8 mouse cellular contexts compared by ENCODE assay signal in the genomic region with DNA sequence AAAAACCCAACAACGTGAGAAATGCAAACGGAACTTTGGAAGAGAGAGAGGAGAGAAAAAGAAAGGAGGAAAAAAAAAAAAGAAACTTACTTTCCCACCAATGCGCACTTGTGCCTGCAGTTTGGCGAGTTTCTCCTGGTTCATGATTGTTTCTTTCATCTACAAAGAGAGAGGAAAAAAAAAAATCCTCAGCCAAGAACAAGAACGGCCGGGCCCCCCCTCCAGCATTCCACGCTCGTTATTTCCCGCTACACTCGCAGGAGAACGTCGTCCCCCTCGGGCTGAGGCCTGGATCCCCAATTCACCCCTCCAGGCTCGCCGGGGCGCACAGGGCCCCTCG. TPM values are rescaled to one million over a fixed set of nuclear protein-coding genes. Genes with fewer than 3 reads are reported as not detected.
DNase-seq lines count a peak whose midpoint lies in the region; ATAC-seq and TF ChIP-seq lines count a peak whose summit lies in the region.

No protein-coding gene starts in this region.

- H3K36me3 ChIP-seq in heart, embryonic 16.5 days (ENCODE audit: control insufficient read depth, insufficient read depth) = peaks cover 22% of the 10 kb centered on the region
- peaks cover 21% of the 10 kb centered on the region for H3K36me3 ChIP-seq in ES-E14 (ENCODE audit: control insufficient read depth, insufficient read depth, low read length, poor library complexity, severe bottlenecking)
- peaks cover 32% of the 10 kb centered on the region for H3K36me3 ChIP-seq in forebrain, embryonic 15.5 days
- H3K36me3 ChIP-seq in liver, postnatal 0 days (replicated peaks; ENCODE audit: insufficient read depth, low read length) = peaks cover 30% of the 10 kb centered on the region

- H3K27me3 ChIP-seq in heart, embryonic 16.5 days (ENCODE audit: control insufficient read depth, insufficient read depth, low read length) = no peaks in the 10 kb centered on the region
- no peaks in the 10 kb centered on the region for H3K27me3 ChIP-seq in forebrain, embryonic 15.5 days
- H3K27me3 ChIP-seq in liver, postnatal 0 days (ENCODE audit: insufficient read depth, low read length) = no peaks in the 10 kb centered on the region

- H3K4me1 ChIP-seq in heart, embryonic 16.5 days (ENCODE audit: control insufficient read depth, insufficient read depth, low read length) = peaks cover 19% of the 10 kb centered on the region
- H3K4me1 ChIP-seq in ES-E14 (ENCODE audit: control insufficient read depth in 2 of 2, insufficient read depth in 2 of 2, low read length in 2 of 2, poor library complexity in 1 of 2) = peaks cover 2 to 11% of the 10 kb centered on the region in 2 experiments; a peak in 1 of 4 replicates
- H3K4me1 ChIP-seq in forebrain, embryonic 15.5 days = peaks cover 26% of the 10 kb centered on the region
- H3K4me1 ChIP-seq in liver, postnatal 0 days (ENCODE audit: insufficient read depth) = peaks cover 19% of the 10 kb centered on the region

- TF ChIP-seq EP300 in liver, postnatal 0 days (IDR thresholded peaks at IDR 0.05; ENCODE audit: low read depth) = no peak

- peak overlapping the region; percentile 84 for H3K4me3 ChIP-seq in heart, embryonic 16.5 days (ENCODE audit: low read length)
- H3K4me3 ChIP-seq in ES-E14 (ENCODE audit: insufficient read depth in 1 of 2, low read depth in 1 of 2, low read length in 2 of 2, poor library complexity in 1 of 2, severe bottlenecking in 1 of 2) = peak overlapping the region; percentile 87 to 94
- H3K4me3 ChIP-seq in forebrain, embryonic 15.5 days = peak overlapping the region; percentile 98
- peak overlapping the region; percentile 99 for H3K4me3 ChIP-seq in liver, postnatal 0 days (ENCODE audit: low read depth, low read length)

- TF ChIP-seq CTCF in liver, postnatal 0 days (IDR thresholded peaks at IDR 0.05; ENCODE audit: low read depth) = no peak

- under 1% methylated on average over 17 of the region's 17 CpGs for WGBS in heart, embryonic 16.5 days
- WGBS in forebrain, embryonic 15.5 days = under 1% methylated on average over 17 of the region's 17 CpGs
- under 1% methylated on average over 16 of the region's 17 CpGs for WGBS in liver, postnatal 0 days (ENCODE audit: insufficient replicate concordance)

- H3K4me2 ChIP-seq in heart, embryonic 16.5 days (ENCODE audit: low read depth, low read length) = peak overlapping the region; percentile 84
- peak overlapping the region; percentile 72 for H3K4me2 ChIP-seq in forebrain, embryonic 15.5 days (replicated peaks)
- peak overlapping the region; percentile 83 for H3K4me2 ChIP-seq in liver, postnatal 0 days (ENCODE audit: low read depth, low read length)

- DNase-seq in heart, adult 18-20 months = no peak
- DNase-seq in ES-E14 (ENCODE audit: low read depth, low spot score) = no peak
- DNase-seq in liver, postnatal 0 days = no peak
- no peak for DNase-seq in left cerebral cortex, postnatal 25 days (ENCODE audit: low spot score in 2 of 2)
- no peak for DNase-seq in gastrocnemius, postnatal 14 days
- no peak for DNase-seq in adrenal gland, postnatal 10 days

- intact Hi-C loops in left cerebral cortex, postnatal 25 days (cut with DNase I) = loop anchor here (5.0 to 10.0 kb wide), 2 partner anchors 54 to 409 kb away; a partner anchor contains a TSS
- intact Hi-C loops in gastrocnemius, postnatal 14 days (cut with DNase I; ENCODE audit: low total_unique reads) = no loop called here

- peak overlapping the region; percentile 90 for H3K27ac ChIP-seq in heart, embryonic 16.5 days (ENCODE audit: low read length)
- H3K27ac ChIP-seq in ES-E14 (ENCODE audit: insufficient read depth, low read depth, low read length, poor library complexity, severe bottlenecking) = peak overlapping the region; percentile 83
- H3K27ac ChIP-seq in forebrain, embryonic 15.5 days (replicated peaks) = peak overlapping the region; percentile 91
- H3K27ac ChIP-seq in liver, postnatal 0 days (ENCODE audit: low read depth) = peak overlapping the region; percentile 95

- in situ Hi-C loops in ES-E14 (cut with MboI; ENCODE audit: low sequenced_read_pairs in 2 of 2, unreplicated experiment in 2 of 2) = no loop called here

- no peak; the same call in 1 of the 2 replicates for ATAC-seq in heart, embryonic 16.5 days (replicated peaks; ENCODE audit: extremely low read depth, insufficient read depth, low FRiP score)
- no peak for ATAC-seq in forebrain, embryonic 15.5 days (replicated peaks)
- no peak for ATAC-seq in liver, postnatal 0 days

- no peaks in the 10 kb centered on the region for H3K9me3 ChIP-seq in heart, embryonic 16.5 days (replicated peaks; ENCODE audit: control insufficient read depth, low read length)
- no peaks in the 10 kb centered on the region for H3K9me3 ChIP-seq in ES-E14 (ENCODE audit: control insufficient read depth, insufficient read depth, low read depth, low read length)
- H3K9me3 ChIP-seq in forebrain, embryonic 15.5 days = no peaks in the 10 kb centered on the region
- H3K9me3 ChIP-seq in liver, postnatal 0 days (ENCODE audit: low read length) = no peaks in the 10 kb centered on the region

- peak overlapping the region; percentile 99 for H3K9ac ChIP-seq in heart, embryonic 16.5 days (ENCODE audit: low read length)
- H3K9ac ChIP-seq in ES-E14 (ENCODE audit: insufficient read depth, low read depth, low read length, poor library complexity, severe bottlenecking) = peak overlapping the region; percentile 97
- H3K9ac ChIP-seq in forebrain, embryonic 15.5 days (replicated peaks) = peak overlapping the region; percentile 97
- peak overlapping the region; percentile 98 for H3K9ac ChIP-seq in liver, postnatal 0 days (replicated peaks)

TF ChIP-seq in ES-E14, 5 proteins besides CTCF, POLR2A, EP300 and RAD21:
- TF ChIP-seq ZNF384 (IDR thresholded peaks at IDR 0.05; ENCODE audit: low read depth, low read length) (peak; percentile 84), CHD2 (IDR thresholded peaks at IDR 0.05; ENCODE audit: low read depth, low read length) (no peak), ZC3H11A (IDR thresholded peaks at IDR 0.05; ENCODE audit: borderline replicate concordance, low read depth, low read length) (no peak)

RNA-seq across cellular contexts. Expression of a gene that starts 0.7 kb away (rescaled TPM):
- polyA plus RNA-seq in heart, embryonic 16.5 days (2015; fragmentation: Nextera tagmentation; extraction: Ambion mirVana) = 361 and 369 TPM in 2 replicates
- total RNA-seq in heart, adult 18-20 months (2021) = 100 to 1,000 TPM; 195 to 218 TPM
- 742 and 844 TPM in 2 replicates for total RNA-seq in ES-E14 (2012; rRNA removed)
- 585 and 597 TPM in 2 replicates for polyA plus RNA-seq in forebrain, embryonic 15.5 days (2015; fragmentation: Nextera tagmentation; extraction: Ambion mirVana)
- 306 and 312 TPM in 2 replicates for polyA plus RNA-seq in liver, postnatal 0 days (2015; fragmentation: Nextera tagmentation; extraction: Ambion mirVana)
- total RNA-seq in left cerebral cortex, postnatal 25 days (2021) = 100 to 1,000 TPM; 173 TPM
- total RNA-seq in gastrocnemius, postnatal 14 days (2021) = 100 to 1,000 TPM; 243 to 260 TPM
- 100 to 1,000 TPM; 361 to 381 TPM for total RNA-seq in adrenal gland, postnatal 10 days (2021)

RNA-seq across cellular contexts. Expression of a gene that starts 36.4 kb away (rescaled TPM):
- not detected in 2 replicates for polyA plus RNA-seq in heart, embryonic 16.5 days (2015; fragmentation: Nextera tagmentation; extraction: Ambion mirVana)
- total RNA-seq in heart, adult 18-20 months (2021) = not detected
- total RNA-seq in ES-E14 (2012; rRNA removed) = not detected in 2 replicates
- not detected in 2 replicates for polyA plus RNA-seq in forebrain, embryonic 15.5 days (2015; fragmentation: Nextera tagmentation; extraction: Ambion mirVana)
- polyA plus RNA-seq in liver, postnatal 0 days (2015; fragmentation: Nextera tagmentation; extraction: Ambion mirVana) = not detected in 2 replicates
- total RNA-seq in left cerebral cortex, postnatal 25 days (2021) = not detected
- total RNA-seq in gastrocnemius, postnatal 14 days (2021) = not detected
- total RNA-seq in adrenal gland, postnatal 10 days (2021) = not detected

RNA-seq across cellular contexts. Expression of a gene that starts 37.9 kb away (rescaled TPM):
- not detected in 2 replicates for polyA plus RNA-seq in heart, embryonic 16.5 days (2015; fragmentation: Nextera tagmentation; extraction: Ambion mirVana)
- total RNA-seq in heart, adult 18-20 months (2021) = under 1 TPM; 0.05 to 0.08 TPM
- 0.16 and 0.22 TPM in 2 replicates for total RNA-seq in ES-E14 (2012; rRNA removed)
- polyA plus RNA-seq in forebrain, embryonic 15.5 days (2015; fragmentation: Nextera tagmentation; extraction: Ambion mirVana) = 0.55 and 0.56 TPM in 2 replicates
- not detected in 2 replicates for polyA plus RNA-seq in liver, postnatal 0 days (2015; fragmentation: Nextera tagmentation; extraction: Ambion mirVana)
- total RNA-seq in left cerebral cortex, postnatal 25 days (2021) = 1 to 10 TPM in 1 of 2 experiments, under 1 TPM in 1; 0.92 to 1.6 TPM
- under 1 TPM; 0.09 to 0.18 TPM for total RNA-seq in gastrocnemius, postnatal 14 days (2021)
- total RNA-seq in adrenal gland, postnatal 10 days (2021) = 1 to 10 TPM in 1 of 2 experiments, under 1 TPM in 1; 0.72 to 1.1 TPM

RNA-seq across cellular contexts. Expression of a gene that starts 53.2 kb away (rescaled TPM):
- 15.0 and 16.1 TPM in 2 replicates for polyA plus RNA-seq in heart, embryonic 16.5 days (2015; fragmentation: Nextera tagmentation; extraction: Ambion mirVana)
- total RNA-seq in heart, adult 18-20 months (2021) = 10 to 100 TPM; 39.7 to 43.5 TPM
- total RNA-seq in ES-E14 (2012; rRNA removed) = 7.7 and 10.8 TPM in 2 replicates
- polyA plus RNA-seq in forebrain, embryonic 15.5 days (2015; fragmentation: Nextera tagmentation; extraction: Ambion mirVana) = 59.9 and 62.5 TPM in 2 replicates
- polyA plus RNA-seq in liver, postnatal 0 days (2015; fragmentation: Nextera tagmentation; extraction: Ambion mirVana) = 8.5 and 8.6 TPM in 2 replicates
- total RNA-seq in left cerebral cortex, postnatal 25 days (2021) = 10 to 100 TPM; 43.6 to 46.2 TPM
- 10 to 100 TPM; 13.4 to 14.2 TPM for total RNA-seq in gastrocnemius, postnatal 14 days (2021)
- 10 to 100 TPM; 22.7 to 26.9 TPM for total RNA-seq in adrenal gland, postnatal 10 days (2021)

RNA-seq across cellular contexts. Expression of a gene that starts 53.3 kb away (rescaled TPM):
- polyA plus RNA-seq in heart, embryonic 16.5 days (2015; fragmentation: Nextera tagmentation; extraction: Ambion mirVana) = 15.7 and 17.2 TPM in 2 replicates
- total RNA-seq in heart, adult 18-20 months (2021) = 1 to 10 TPM; 5.4 to 7.5 TPM
- 33.4 and 38.9 TPM in 2 replicates for total RNA-seq in ES-E14 (2012; rRNA removed)
- 32.8 and 34.4 TPM in 2 replicates for polyA plus RNA-seq in forebrain, embryonic 15.5 days (2015; fragmentation: Nextera tagmentation; extraction: Ambion mirVana)
- 5.7 and 7.5 TPM in 2 replicates for polyA plus RNA-seq in liver, postnatal 0 days (2015; fragmentation: Nextera tagmentation; extraction: Ambion mirVana)
- total RNA-seq in left cerebral cortex, postnatal 25 days (2021) = 10 to 100 TPM; 17.6 to 18.2 TPM
- 1 to 10 TPM; 3.6 to 4.5 TPM for total RNA-seq in gastrocnemius, postnatal 14 days (2021)
- total RNA-seq in adrenal gland, postnatal 10 days (2021) = 10 to 100 TPM; 16.4 TPM
